Mouse (Mus musculus): ENCODE measurements around the gene Vmn2r19. TPM values are rescaled to one million over a fixed set of nuclear protein-coding genes. Genes with fewer than 3 reads are reported as not detected.

Vmn2r19 gene
- polyA plus RNA-seq (2012; rRNA removed) = not detected in 2 replicates

GRCm38 (mm10) chr6:123308033-123308432 is at the start of gene Vmn2r19:
Gene Vmn2r19 (plus strand): TSS chr6:123308333.
- TF ChIP-seq POLR2A (IDR thresholded peaks at IDR 0.05; ENCODE audit: low read depth, low read length) = no peak
- no peak for TF ChIP-seq CTCF (IDR thresholded peaks at IDR 0.05; ENCODE audit: extremely low read depth, insufficient read length, insufficient replicate concordance, low read depth, low read length)
- H3K4me3 ChIP-seq (ENCODE audit: low read depth, low read length) = no peak within 1 kb of the TSS
- H3K27ac ChIP-seq (ENCODE audit: insufficient read depth, low read depth, low read length) = no peak within 1 kb of the TSS
- WGBS = 85% methylated on average over 2 of the region's 2 CpGs
- H3K4me1 ChIP-seq (ENCODE audit: control insufficient read depth, insufficient read depth, insufficient read length, low read length) = no peaks in the 10 kb centered on the region
- no peaks in the 10 kb centered on the region for H3K36me3 ChIP-seq (ENCODE audit: control insufficient read depth, insufficient read depth, low read length)
- no peaks in the 10 kb centered on the region for H3K27me3 ChIP-seq (ENCODE audit: control insufficient read depth, insufficient read depth, low read length)

- no peak overlapping the region for H3K4me3 ChIP-seq (ENCODE audit: low read depth, low read length)
- no peak for TF ChIP-seq POLR2A (IDR thresholded peaks at IDR 0.05; ENCODE audit: low read depth, low read length)
- TF ChIP-seq CTCF (IDR thresholded peaks at IDR 0.05; ENCODE audit: extremely low read depth, insufficient read length, insufficient replicate concordance, low read depth, low read length) = no peak
- H3K27ac ChIP-seq (ENCODE audit: insufficient read depth, low read depth, low read length) = no peak overlapping the region
- H3K27me3 ChIP-seq (ENCODE audit: control insufficient read depth, insufficient read depth, low read length) = no peaks in the 10 kb centered on the region
- no peaks in the 10 kb centered on the region for H3K36me3 ChIP-seq (ENCODE audit: control insufficient read depth, insufficient read depth, low read length)
- H3K4me1 ChIP-seq (ENCODE audit: control insufficient read depth, insufficient read depth, insufficient read length, low read length) = no peaks in the 10 kb centered on the region
- 64% methylated on average over 3 of the region's 3 CpGs for WGBS
Measured at GRCm38 (mm10) chr6:123258946-123259345, 49.2 kb upstream of the Vmn2r19 start.

- H3K27ac ChIP-seq (ENCODE audit: insufficient read depth, low read depth, low read length) = no peak overlapping the region
- H3K27me3 ChIP-seq (ENCODE audit: control insufficient read depth, insufficient read depth, low read length) = no peaks in the 10 kb centered on the region
- WGBS = 70% methylated on average over 4 of the region's 4 CpGs
- H3K4me3 ChIP-seq (ENCODE audit: low read depth, low read length) = no peak overlapping the region
- no peaks in the 10 kb centered on the region for H3K4me1 ChIP-seq (ENCODE audit: control insufficient read depth, insufficient read depth, insufficient read length, low read length)
- no peaks in the 10 kb centered on the region for H3K36me3 ChIP-seq (ENCODE audit: control insufficient read depth, insufficient read depth, low read length)
- TF ChIP-seq CTCF (IDR thresholded peaks at IDR 0.05; ENCODE audit: extremely low read depth, insufficient read length, insufficient replicate concordance, low read depth, low read length) (no peak), POLR2A (IDR thresholded peaks at IDR 0.05; ENCODE audit: low read depth, low read length) (no peak)
Measured at GRCm38 (mm10) chr6:123259889-123260603, 48.1 kb upstream of the Vmn2r19 start.

- no peak overlapping the region for H3K4me3 ChIP-seq (ENCODE audit: low read depth, low read length)
- no peaks in the 10 kb centered on the region for H3K36me3 ChIP-seq (ENCODE audit: control insufficient read depth, insufficient read depth, low read length)
- no peak overlapping the region for H3K27ac ChIP-seq (ENCODE audit: insufficient read depth, low read depth, low read length)
- 93% methylated on average over 1 of the region's 1 CpGs for WGBS
- no peak for TF ChIP-seq CTCF (IDR thresholded peaks at IDR 0.05; ENCODE audit: extremely low read depth, insufficient read length, insufficient replicate concordance, low read depth, low read length)
- no peak for TF ChIP-seq POLR2A (IDR thresholded peaks at IDR 0.05; ENCODE audit: low read depth, low read length)
- no peaks in the 10 kb centered on the region for H3K4me1 ChIP-seq (ENCODE audit: control insufficient read depth, insufficient read depth, insufficient read length, low read length)
- no peaks in the 10 kb centered on the region for H3K27me3 ChIP-seq (ENCODE audit: control insufficient read depth, insufficient read depth, low read length)
Measured at GRCm38 (mm10) chr6:123260868-123261267, 47.3 kb upstream of the Vmn2r19 start.

- no peak for TF ChIP-seq CTCF (IDR thresholded peaks at IDR 0.05; ENCODE audit: extremely low read depth, insufficient read length, insufficient replicate concordance, low read depth, low read length)
- no peak for TF ChIP-seq POLR2A (IDR thresholded peaks at IDR 0.05; ENCODE audit: low read depth, low read length)
- Histone ChIP-seq H3K4me3 (ENCODE audit: low read depth, low read length) (no peak within 1 kb of the TSS), H3K27ac (ENCODE audit: insufficient read depth, low read depth, low read length) (no peak within 1 kb of the TSS), H3K4me1 (ENCODE audit: control insufficient read depth, insufficient read depth, insufficient read length, low read length) (no peaks in the 10 kb centered on the region), H3K27me3 (ENCODE audit: control insufficient read depth, insufficient read depth, low read length) (no peaks in the 10 kb centered on the region), H3K36me3 (ENCODE audit: control insufficient read depth, insufficient read depth, low read length) (no peaks in the 10 kb centered on the region)
- WGBS = 46% methylated on average over 4 of the region's 4 CpGs
Measured at GRCm38 (mm10) chr6:123261555-123262161, 46.5 kb upstream of the Vmn2r19 start, which contains the start of gene Clec4d. Gene Clec4d (plus strand): TSS chr6:123262111.

- no peak overlapping the region for H3K4me3 ChIP-seq (ENCODE audit: low read depth, low read length)
- 77% methylated on average over 3 of the region's 3 CpGs for WGBS
- no peak overlapping the region for H3K27ac ChIP-seq (ENCODE audit: insufficient read depth, low read depth, low read length)
- H3K4me1 ChIP-seq (ENCODE audit: control insufficient read depth, insufficient read depth, insufficient read length, low read length) = no peaks in the 10 kb centered on the region
- TF ChIP-seq CTCF (IDR thresholded peaks at IDR 0.05; ENCODE audit: extremely low read depth, insufficient read length, insufficient replicate concordance, low read depth, low read length) = no peak
- no peak for TF ChIP-seq POLR2A (IDR thresholded peaks at IDR 0.05; ENCODE audit: low read depth, low read length)
- H3K27me3 ChIP-seq (ENCODE audit: control insufficient read depth, insufficient read depth, low read length) = no peaks in the 10 kb centered on the region
- H3K36me3 ChIP-seq (ENCODE audit: control insufficient read depth, insufficient read depth, low read length) = no peaks in the 10 kb centered on the region
Measured at GRCm38 (mm10) chr6:123264194-123264593, 43.9 kb upstream of the Vmn2r19 start.

GRCm38 (mm10) chr6:123265809-123266208 is 42.3 kb upstream of the Vmn2r19 start:
- no peak for TF ChIP-seq POLR2A (IDR thresholded peaks at IDR 0.05; ENCODE audit: low read depth, low read length)
- no peak for TF ChIP-seq CTCF (IDR thresholded peaks at IDR 0.05; ENCODE audit: extremely low read depth, insufficient read length, insufficient replicate concordance, low read depth, low read length)
- H3K27me3 ChIP-seq (ENCODE audit: control insufficient read depth, insufficient read depth, low read length) = no peaks in the 10 kb centered on the region
- 84% methylated on average over 4 of the region's 4 CpGs for WGBS
- H3K27ac ChIP-seq (ENCODE audit: insufficient read depth, low read depth, low read length) = no peak overlapping the region
- H3K4me1 ChIP-seq (ENCODE audit: control insufficient read depth, insufficient read depth, insufficient read length, low read length) = no peaks in the 10 kb centered on the region
- H3K4me3 ChIP-seq (ENCODE audit: low read depth, low read length) = no peak overlapping the region
- no peaks in the 10 kb centered on the region for H3K36me3 ChIP-seq (ENCODE audit: control insufficient read depth, insufficient read depth, low read length)
